Mouse (Mus musculus): Measurements from ENCODE around the gene Pitpnc1. TPM values are rescaled to one million over a fixed set of nuclear protein-coding genes. Genes with fewer than 3 reads are reported as not detected.

The Pitpnc1 gene
- polyA plus RNA-seq, 1 experiment from 2014 or later, result 9.1 TPM

DNA sequence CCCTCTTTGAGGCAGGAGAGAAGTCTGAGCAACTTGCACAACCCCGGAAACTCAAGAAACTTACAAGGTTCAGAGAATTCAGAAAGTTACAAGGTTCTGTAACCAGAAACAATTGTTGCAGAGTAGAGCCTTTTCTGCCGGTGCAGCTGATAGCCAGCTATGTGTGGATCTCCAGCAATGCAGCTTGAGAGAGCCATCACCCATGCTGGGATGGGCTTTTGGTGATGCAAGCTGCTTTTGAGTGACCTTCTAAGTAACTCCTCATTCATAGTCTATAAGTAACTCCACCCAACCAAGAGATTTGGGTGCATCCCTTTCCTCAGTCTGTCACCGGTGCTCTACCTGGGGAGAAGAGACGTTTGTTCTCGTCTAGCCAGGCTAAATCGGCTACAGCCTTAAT is 232.0 kb downstream of the Pitpnc1 start:
- Histone ChIP-seq H3K27ac (ENCODE audit: low read depth) (no peak overlapping the region), H3K4me1 (ENCODE audit: insufficient read depth) (no peaks in the 10 kb centered on the region), H3K9me3 (ENCODE audit: low read length) (no peaks in the 10 kb centered on the region), H3K4me2 (ENCODE audit: low read depth, low read length) (no peak overlapping the region), H3K4me3 (ENCODE audit: low read depth, low read length) (no peak overlapping the region), H3K36me3 (replicated peaks; ENCODE audit: insufficient read depth, low read length) (peaks cover 5% of the 10 kb centered on the region), H3K27me3 (ENCODE audit: insufficient read depth, low read length) (no peaks in the 10 kb centered on the region), H3K9ac (replicated peaks) (no peak overlapping the region)
- no peak for DNase-seq
- WGBS (ENCODE audit: insufficient replicate concordance), result 90% methylated on average over 6 of the region's 6 CpGs
- no peak for ATAC-seq
- TF ChIP-seq EP300 (IDR thresholded peaks at IDR 0.05; ENCODE audit: low read depth) (no peak), CTCF (IDR thresholded peaks at IDR 0.05; ENCODE audit: low read depth) (no peak)

DNA sequence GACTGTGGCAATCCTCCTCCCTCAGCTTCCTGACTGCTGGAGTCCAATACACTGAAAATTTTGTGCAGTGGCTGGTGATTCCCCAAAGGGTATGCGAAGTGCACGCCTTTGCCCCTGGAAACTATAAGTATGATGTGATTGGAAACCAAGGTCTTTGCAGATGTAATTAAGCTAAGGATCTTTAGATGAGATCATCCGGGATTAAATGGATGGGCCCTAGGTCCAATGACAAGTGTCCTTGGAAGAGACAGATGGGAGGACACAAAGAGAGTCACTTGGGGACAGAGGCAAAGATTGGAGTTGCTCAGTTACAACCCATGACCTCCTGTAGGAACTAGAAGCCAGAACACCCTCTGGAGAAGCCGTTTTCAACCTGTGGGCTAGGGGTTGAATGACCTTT is 233.0 kb downstream of the Pitpnc1 start:
- TF ChIP-seq CTCF (IDR thresholded peaks at IDR 0.05; ENCODE audit: low read depth), result no peak
- TF ChIP-seq EP300 (IDR thresholded peaks at IDR 0.05; ENCODE audit: low read depth), result no peak
- Histone ChIP-seq H3K4me1 (ENCODE audit: insufficient read depth) (no peaks in the 10 kb centered on the region), H3K9me3 (ENCODE audit: low read length) (no peaks in the 10 kb centered on the region), H3K4me2 (ENCODE audit: low read depth, low read length) (no peak overlapping the region), H3K27ac (ENCODE audit: low read depth) (no peak overlapping the region), H3K4me3 (ENCODE audit: low read depth, low read length) (no peak overlapping the region), H3K27me3 (ENCODE audit: insufficient read depth, low read length) (no peaks in the 10 kb centered on the region), H3K36me3 (replicated peaks; ENCODE audit: insufficient read depth, low read length) (peaks cover 11% of the 10 kb centered on the region), H3K9ac (replicated peaks) (no peak overlapping the region)
- 84% methylated on average over 4 of the region's 4 CpGs for WGBS (ENCODE audit: insufficient replicate concordance)
- DNase-seq (no peak), ATAC-seq (no peak)

DNA sequence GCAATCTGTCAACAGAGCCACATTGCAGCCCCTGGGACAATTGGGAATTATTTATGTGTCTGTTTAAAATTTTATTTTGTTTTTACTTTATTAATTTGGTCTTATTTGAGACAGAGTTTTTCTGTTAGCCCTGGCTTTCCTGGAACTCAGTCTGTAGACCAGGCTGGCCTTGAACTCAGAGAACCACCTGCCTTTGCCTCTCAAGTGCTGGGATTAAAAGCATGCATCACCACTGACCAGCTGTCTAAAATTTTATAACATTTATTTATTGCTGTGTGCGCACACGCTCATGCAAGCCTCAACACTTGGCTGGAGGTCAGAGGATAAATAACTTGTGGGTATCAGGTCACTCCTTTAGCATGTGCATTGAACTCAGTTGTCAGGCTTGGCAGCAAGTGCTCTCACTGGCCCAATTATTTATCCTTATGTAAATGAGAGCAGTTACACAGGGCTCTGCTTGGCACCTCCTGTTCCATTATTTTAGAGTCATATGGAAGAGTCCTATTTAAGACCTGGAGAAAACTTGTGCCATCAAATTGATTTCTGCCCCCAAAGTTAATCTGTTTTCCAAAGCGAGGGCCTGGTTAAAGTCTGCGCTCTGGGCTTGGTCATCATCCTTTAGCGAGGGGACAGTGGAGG is 237.1 kb downstream of the Pitpnc1 start:
- H3K27ac ChIP-seq (ENCODE audit: low read depth), result no peak overlapping the region
- H3K4me1 ChIP-seq (ENCODE audit: insufficient read depth), result no peaks in the 10 kb centered on the region
- DNase-seq, result no peak
- no peak for ATAC-seq
- no peak for TF ChIP-seq EP300 (IDR thresholded peaks at IDR 0.05; ENCODE audit: low read depth)
- TF ChIP-seq CTCF (IDR thresholded peaks at IDR 0.05; ENCODE audit: low read depth), result no peak
- no peak overlapping the region for H3K4me3 ChIP-seq (ENCODE audit: low read depth, low read length)
- H3K9ac ChIP-seq (replicated peaks), result no peak overlapping the region
- H3K4me2 ChIP-seq (ENCODE audit: low read depth, low read length), result no peak overlapping the region
- peaks cover 23% of the 10 kb centered on the region for H3K36me3 ChIP-seq (replicated peaks; ENCODE audit: insufficient read depth, low read length)
- H3K27me3 ChIP-seq (ENCODE audit: insufficient read depth, low read length), result no peaks in the 10 kb centered on the region
- no peaks in the 10 kb centered on the region; the same call in 1 of the 2 replicates for H3K9me3 ChIP-seq (ENCODE audit: low read length)
- 90% methylated on average over 5 of the region's 5 CpGs for WGBS (ENCODE audit: insufficient replicate concordance)

DNA sequence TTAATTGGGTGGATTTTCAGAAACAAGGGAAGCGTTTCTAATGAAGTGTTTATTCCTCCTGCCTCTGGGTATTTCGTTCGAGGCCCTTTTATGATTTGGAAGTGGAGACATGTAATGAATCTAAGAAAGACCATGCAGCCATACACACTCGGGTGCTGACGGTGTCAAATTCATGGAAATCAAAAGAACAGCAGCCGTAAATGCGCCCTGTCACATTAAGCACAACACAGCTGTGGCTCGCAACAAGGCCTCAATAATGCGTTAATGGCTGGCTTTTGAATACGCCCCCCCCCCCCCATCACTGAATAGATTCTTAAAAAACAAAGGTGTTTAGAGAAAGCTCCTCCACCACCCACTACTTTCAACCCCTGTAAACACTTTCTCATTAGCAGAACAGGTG is 240.4 kb downstream of the Pitpnc1 start:
- ATAC-seq, result no peak
- 84% methylated on average over 10 of the region's 10 CpGs for WGBS (ENCODE audit: insufficient replicate concordance)

DNA sequence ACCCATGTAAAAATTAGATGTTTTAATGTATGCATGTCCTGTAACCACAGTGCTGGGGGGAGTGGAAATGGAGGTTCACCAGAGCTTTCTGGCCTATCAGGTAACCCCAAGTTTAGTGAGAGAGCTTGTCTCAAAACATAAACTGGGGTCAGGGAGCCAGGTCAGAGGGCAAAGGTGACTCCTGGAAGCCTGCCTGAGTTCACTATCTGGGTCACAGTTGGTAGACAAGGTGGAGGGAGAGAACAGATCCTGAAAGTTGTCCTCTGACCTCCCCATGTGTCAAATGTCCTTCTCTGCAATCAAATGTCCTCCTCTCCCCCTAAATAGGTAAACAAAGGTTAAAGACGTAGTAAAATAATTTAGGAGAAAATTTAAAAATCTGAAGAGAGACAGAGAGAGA is 244.1 kb downstream of the Pitpnc1 start:
- TF ChIP-seq EP300 (IDR thresholded peaks at IDR 0.05; ENCODE audit: low read depth) (no peak), CTCF (IDR thresholded peaks at IDR 0.05; ENCODE audit: low read depth) (no peak)
- peaks cover 15% of the 10 kb centered on the region; the same call in 1 of the 2 replicates for H3K36me3 ChIP-seq (replicated peaks; ENCODE audit: insufficient read depth, low read length)
- H3K27me3 ChIP-seq (ENCODE audit: insufficient read depth, low read length), result no peaks in the 10 kb centered on the region
- no peak overlapping the region for H3K9ac ChIP-seq (replicated peaks)
- no peak for DNase-seq
- 0 out of 2 replicates have a peak, but pooled peaks cover 2% of the 10 kb centered on the region for H3K9me3 ChIP-seq (ENCODE audit: low read length)
- H3K4me3 ChIP-seq (ENCODE audit: low read depth, low read length), result no peak overlapping the region
- no peaks in the 10 kb centered on the region for H3K4me1 ChIP-seq (ENCODE audit: insufficient read depth)
- no peak for ATAC-seq
- H3K27ac ChIP-seq (ENCODE audit: low read depth), result no peak overlapping the region
- H3K4me2 ChIP-seq (ENCODE audit: low read depth, low read length), result no peak overlapping the region
- 57% methylated on average over 1 of the region's 1 CpGs for WGBS (ENCODE audit: insufficient replicate concordance)

More for the DNA sequence above, 240.4 kb downstream of the Pitpnc1 start:
- no peaks in the 10 kb centered on the region for H3K4me1 ChIP-seq (ENCODE audit: insufficient read depth)
- DNase-seq, result no peak
- TF ChIP-seq CTCF (IDR thresholded peaks at IDR 0.05; ENCODE audit: low read depth), result no peak
- no peak for TF ChIP-seq EP300 (IDR thresholded peaks at IDR 0.05; ENCODE audit: low read depth)
- no peak overlapping the region for H3K9ac ChIP-seq (replicated peaks)
- no peak overlapping the region for H3K27ac ChIP-seq (ENCODE audit: low read depth)
- no peaks in the 10 kb centered on the region for H3K27me3 ChIP-seq (ENCODE audit: insufficient read depth, low read length)
- H3K4me2 ChIP-seq (ENCODE audit: low read depth, low read length), result no peak overlapping the region
- H3K4me3 ChIP-seq (ENCODE audit: low read depth, low read length), result no peak overlapping the region
- H3K9me3 ChIP-seq (ENCODE audit: low read length), result peaks cover 2% of the 10 kb centered on the region; the same call in 1 of the 2 replicates
- H3K36me3 ChIP-seq (replicated peaks; ENCODE audit: insufficient read depth, low read length), result peaks cover 26% of the 10 kb centered on the region

DNA sequence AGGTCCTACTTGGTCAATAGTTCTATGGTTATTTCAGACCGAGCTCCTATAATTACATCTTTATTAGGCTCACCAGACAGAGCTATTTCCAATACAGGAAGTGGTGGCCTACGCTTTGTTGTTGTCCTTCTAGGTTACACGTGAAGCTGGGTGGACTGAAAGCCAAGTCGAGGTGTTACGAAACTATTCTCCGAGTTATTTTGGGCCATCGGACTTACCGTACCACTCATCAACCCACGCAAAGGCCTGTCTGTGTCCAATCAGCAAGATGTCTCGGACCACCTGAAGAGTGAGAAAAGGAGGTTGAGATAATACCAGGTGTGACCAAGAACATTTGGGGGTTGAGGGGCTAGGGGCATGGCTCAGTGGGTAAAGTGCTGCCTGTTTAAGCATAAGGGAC is 244.5 kb downstream of the Pitpnc1 start:
- Histone ChIP-seq H3K4me3 (ENCODE audit: low read depth, low read length) (no peak overlapping the region), H3K9ac (replicated peaks) (no peak overlapping the region), H3K9me3 (ENCODE audit: low read length) (0 out of 2 replicates have a peak, but pooled peaks cover 2% of the 10 kb centered on the region), H3K27me3 (ENCODE audit: insufficient read depth, low read length) (no peaks in the 10 kb centered on the region), H3K27ac (ENCODE audit: low read depth) (no peak overlapping the region), H3K4me2 (ENCODE audit: low read depth, low read length) (no peak overlapping the region), H3K36me3 (replicated peaks; ENCODE audit: insufficient read depth, low read length) (peaks cover 11% of the 10 kb centered on the region; the same call in 1 of the 2 replicates), H3K4me1 (ENCODE audit: insufficient read depth) (no peaks in the 10 kb centered on the region)
- TF ChIP-seq EP300 (IDR thresholded peaks at IDR 0.05; ENCODE audit: low read depth), result no peak
- TF ChIP-seq CTCF (IDR thresholded peaks at IDR 0.05; ENCODE audit: low read depth), result no peak
- ATAC-seq, result no peak
- no peak for DNase-seq
- WGBS (ENCODE audit: insufficient replicate concordance), result 69% methylated on average over 10 of the region's 10 CpGs
